Mouse (Mus musculus) c-Kit-negative CD71-positive TER-119-positive erythroid progenitor cells, embryonic 14.5 days (primary cell): ENCODE results near the gene Rbpjl.

ENCODE experiments used
- DNase-seq: peaks from one replicate; pipeline ENCODE4 v3.0.0-alpha.2; 2013; ENCODE audit warnings: low read depth, low spot score

The Rbpjl gene

GRCm38 (mm10) chr2:164445399-164446085, 42.6 kb downstream of the Rbpjl start:
- DNase-seq: no peak

GRCm38 (mm10) chr2:164446086-164446469, 43.1 kb downstream of the Rbpjl start:
- DNase-seq: no peak

GRCm38 (mm10) chr2:164448140-164448539, 45.2 kb downstream of the Rbpjl start:
- DNase-seq: no peak

- no peak for DNase-seq
These were observed 46.0 kb downstream of the Rbpjl start for GRCm38 (mm10) chr2:164448921-164449320.

GRCm38 (mm10) chr2:164449341-164450042, 46.6 kb downstream of the Rbpjl start:
- no peak for DNase-seq

- no peak for DNase-seq
These were observed 49.2 kb downstream of the Rbpjl start for GRCm38 (mm10) chr2:164452000-164452676.

- no peak for DNase-seq
These were observed 50.3 kb downstream of the Rbpjl start for GRCm38 (mm10) chr2:164453047-164453757.

GRCm38 (mm10) chr2:164453887-164454500, 51.1 kb downstream of the Rbpjl start:
- DNase-seq: no peak

- DNase-seq: no peak
These were observed 51.9 kb downstream of the Rbpjl start for GRCm38 (mm10) chr2:164454846-164455245.

- DNase-seq: no peak
These were observed 52.7 kb downstream of the Rbpjl start for GRCm38 (mm10) chr2:164455421-164456190.

GRCm38 (mm10) chr2:164456413-164456812, 53.5 kb downstream of the Rbpjl start:
- no peak for DNase-seq

- DNase-seq: no peak
These were observed 53.9 kb downstream of the Rbpjl start, which contains the start of gene Sys1 for GRCm38 (mm10) chr2:164456864-164457300. TSS of gene Sys1 (plus strand) at chr2:164456964.

- DNase-seq: no peak
These were observed 55.0 kb downstream of the Rbpjl start for GRCm38 (mm10) chr2:164457942-164458341.

GRCm38 (mm10) chr2:164458535-164458934, 55.6 kb downstream of the Rbpjl start:
- DNase-seq: no peak

GRCm38 (mm10) chr2:164460745-164461551, 58.0 kb downstream of the Rbpjl start, which contains the start of gene Gm20458:
TSS of gene Gm20458 (plus strand) at chr2:164460967.
- peak; percentile 77 for DNase-seq
